Mouse (Mus musculus) yolk sac, embryonic 10.5 days (tissue): ENCODE results near the gene Llcfc1.
A peak's percentile ranks its signal among the peaks of the same experiment; 100 is the strongest.

ENCODE experiments used
- DNase-seq: peaks from one replicate; pipeline ENCODE4 v3.0.0-alpha.2; 2017; ENCODE audit warnings: low spot score

The Llcfc1 gene

GRCm38 (mm10) chr6:41684131-41684530 lies at the start of gene Llcfc1:
Llcfc1 (plus strand) TSS chr6:41684431.
- DNase-seq: no peak

DNA sequence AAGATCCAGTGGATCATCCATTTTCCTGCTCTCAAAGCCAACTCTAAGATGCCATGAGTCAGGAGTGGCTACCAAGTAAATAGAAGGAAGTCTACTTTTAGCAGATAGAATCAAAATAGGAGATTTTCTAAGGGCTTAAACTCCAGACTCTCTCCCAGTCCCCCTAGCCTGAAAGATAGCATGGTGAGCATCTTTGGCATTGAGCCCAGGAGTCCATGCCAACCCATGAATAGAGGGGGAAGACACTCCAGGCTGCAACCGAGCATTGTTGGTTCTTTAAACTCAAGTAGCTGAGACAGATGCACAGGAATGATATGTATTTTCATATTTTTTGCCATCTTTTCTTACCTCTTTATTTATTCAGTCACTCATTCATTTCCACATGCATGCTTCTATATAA lies 49.0 kb upstream of the Llcfc1 start:
- DNase-seq: no peak

DNA sequence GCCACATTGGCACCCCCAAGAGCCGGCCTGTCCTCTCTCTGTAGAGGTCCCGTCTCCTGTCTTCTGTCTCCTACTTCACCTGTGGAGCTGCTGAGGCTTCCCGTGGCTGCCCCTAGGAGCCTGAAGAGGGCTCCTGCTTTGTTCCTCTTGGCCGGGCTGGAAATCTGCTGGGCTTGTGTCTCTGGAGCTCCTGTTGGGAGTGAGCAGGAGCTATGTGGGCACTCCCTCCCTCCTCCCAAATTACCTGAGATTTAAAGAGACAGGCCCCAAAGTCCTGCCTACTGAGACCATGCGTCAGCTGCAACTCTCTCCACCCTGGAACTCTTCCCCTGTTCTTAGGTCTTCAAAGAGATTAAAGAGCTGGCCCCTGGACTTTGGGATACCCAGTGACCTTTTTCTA lies 48.1 kb upstream of the Llcfc1 start, which contains the start of gene Trpv6:
Gene Trpv6 (minus strand): TSS at position 228 of the 400 bp plus-strand sequence.
- DNase-seq: peak; percentile 24

DNA sequence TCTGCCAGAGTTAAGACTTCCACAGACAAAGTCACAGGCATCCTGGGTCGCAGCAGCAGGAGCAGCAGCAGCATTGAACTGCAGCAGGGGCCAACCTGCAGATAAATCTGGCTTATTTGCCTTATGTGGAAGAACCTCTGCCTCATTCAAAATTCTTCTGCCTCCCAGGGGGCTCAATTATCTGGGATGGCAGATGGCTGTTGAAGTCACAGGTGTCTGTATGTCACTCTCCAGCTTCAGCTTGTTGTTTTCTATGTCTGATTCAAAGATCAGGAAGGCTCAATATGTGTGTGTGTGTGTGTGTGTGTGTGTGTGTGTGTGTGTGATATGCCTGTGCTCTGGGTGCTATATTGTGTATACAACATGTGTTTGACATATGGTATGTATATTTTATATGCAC lies 46.8 kb upstream of the Llcfc1 start:
- no peak for DNase-seq

GRCm38 (mm10) chr6:41637927-41638506 lies 46.2 kb upstream of the Llcfc1 start:
- DNase-seq: peak; percentile 31

GRCm38 (mm10) chr6:41640449-41640848 lies 43.8 kb upstream of the Llcfc1 start:
- no peak for DNase-seq

- DNase-seq: no peak
Measured at GRCm38 (mm10) chr6:41641173-41641866, 42.9 kb upstream of the Llcfc1 start.

DNA sequence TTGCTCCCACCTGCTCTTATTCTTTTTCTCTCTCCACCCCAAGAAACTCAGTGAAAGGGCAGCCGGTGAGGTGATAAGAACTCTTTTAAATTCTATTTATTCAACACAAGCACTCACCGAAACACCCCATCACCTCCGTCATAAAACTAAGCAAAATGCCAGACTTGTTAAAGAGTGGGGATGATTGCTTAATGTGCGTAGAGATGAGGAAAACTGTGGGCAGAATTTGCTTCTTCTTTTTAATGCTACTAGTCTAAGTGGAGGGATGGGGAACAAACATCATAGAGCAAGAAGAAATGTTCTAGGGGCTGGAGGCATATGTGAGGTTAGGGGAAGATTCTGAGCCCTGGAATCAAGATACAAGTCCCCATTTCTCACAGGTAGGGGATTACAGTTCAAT lies 41.5 kb upstream of the Llcfc1 start:
- DNase-seq: no peak

GRCm38 (mm10) chr6:41643227-41643626 lies 41.0 kb upstream of the Llcfc1 start:
- no peak for DNase-seq

GRCm38 (mm10) chr6:41646220-41646619 lies 38.0 kb upstream of the Llcfc1 start:
- no peak for DNase-seq

GRCm38 (mm10) chr6:41646672-41647071 lies 37.6 kb upstream of the Llcfc1 start:
- no peak for DNase-seq

GRCm38 (mm10) chr6:41653173-41653572 lies 31.1 kb upstream of the Llcfc1 start:
- no peak for DNase-seq

GRCm38 (mm10) chr6:41654648-41655047 lies 29.6 kb upstream of the Llcfc1 start:
- no peak for DNase-seq

DNA sequence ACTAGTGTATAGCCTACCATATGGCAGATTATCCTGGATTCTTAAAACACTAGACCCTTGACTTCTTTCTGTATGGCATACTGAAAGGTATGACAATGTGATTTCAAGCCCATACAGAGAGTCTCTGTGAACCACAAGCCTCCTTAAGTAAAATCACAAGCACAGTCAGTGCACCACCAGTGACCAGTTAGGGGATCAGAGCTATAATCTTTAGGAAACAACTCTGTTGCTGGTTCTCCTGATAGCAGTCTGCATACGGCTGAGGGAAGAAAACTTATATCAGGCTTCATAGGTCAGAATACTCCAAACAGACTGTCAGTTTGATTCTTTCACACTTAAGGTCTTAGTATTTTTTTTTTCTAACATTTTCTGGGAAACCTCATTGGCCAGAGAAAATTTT lies 25.7 kb upstream of the Llcfc1 start:
- DNase-seq: no peak

GRCm38 (mm10) chr6:41662320-41662719 lies 21.9 kb upstream of the Llcfc1 start:
- DNase-seq: no peak

- DNase-seq: no peak
Measured at GRCm38 (mm10) chr6:41676530-41676929, 7.7 kb upstream of the Llcfc1 start.

- DNase-seq: no peak
Measured at GRCm38 (mm10) chr6:41680669-41681068, 3.6 kb upstream of the Llcfc1 start, which contains the start of gene Trpv5. Trpv5 (minus strand) TSS chr6:41680769.

DNA sequence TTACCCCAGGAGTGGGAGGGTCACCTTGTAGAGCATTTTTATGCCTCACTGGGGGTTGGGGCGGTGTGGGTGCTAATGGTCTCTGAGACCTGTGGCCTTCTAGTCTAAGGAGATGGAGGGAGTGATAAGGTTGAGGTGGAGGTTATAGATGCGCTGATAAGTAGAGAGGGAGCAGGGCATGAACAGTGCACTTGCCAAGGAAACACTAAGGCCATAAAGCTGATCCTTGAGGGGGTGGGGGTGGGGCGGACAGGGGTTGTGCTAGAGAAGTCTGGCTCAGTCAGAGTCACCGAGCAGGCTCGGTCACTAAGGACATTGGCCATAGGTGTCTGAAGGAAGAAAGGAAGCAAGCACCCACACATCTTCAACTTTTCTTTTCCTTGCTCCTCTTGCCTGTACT lies 2.6 kb upstream of the Llcfc1 start:
- no peak for DNase-seq

DNA sequence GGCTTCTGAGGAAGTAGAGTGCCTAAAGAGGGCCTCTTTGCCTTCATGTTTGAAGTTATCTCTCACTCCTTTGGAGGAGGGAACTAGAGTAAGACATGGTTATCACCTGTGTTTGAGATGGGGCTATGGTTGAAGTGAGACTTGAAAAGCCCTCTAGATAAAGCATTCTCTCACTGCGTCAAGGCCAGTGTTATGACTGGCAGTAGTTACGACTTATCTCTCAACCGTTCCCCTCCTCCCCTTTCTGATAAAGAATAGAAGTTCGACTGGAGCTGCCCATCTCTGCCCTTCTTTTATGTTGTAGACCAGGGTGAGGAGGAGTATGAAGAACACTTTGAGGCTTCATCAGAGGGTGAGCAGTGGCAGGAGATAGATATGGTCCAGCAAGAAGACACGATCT lies 680 bp downstream of the Llcfc1 start:
- no peak for DNase-seq

- no peak for DNase-seq
Measured at GRCm38 (mm10) chr6:41685596-41685995, 1.4 kb downstream of the Llcfc1 start.

DNA sequence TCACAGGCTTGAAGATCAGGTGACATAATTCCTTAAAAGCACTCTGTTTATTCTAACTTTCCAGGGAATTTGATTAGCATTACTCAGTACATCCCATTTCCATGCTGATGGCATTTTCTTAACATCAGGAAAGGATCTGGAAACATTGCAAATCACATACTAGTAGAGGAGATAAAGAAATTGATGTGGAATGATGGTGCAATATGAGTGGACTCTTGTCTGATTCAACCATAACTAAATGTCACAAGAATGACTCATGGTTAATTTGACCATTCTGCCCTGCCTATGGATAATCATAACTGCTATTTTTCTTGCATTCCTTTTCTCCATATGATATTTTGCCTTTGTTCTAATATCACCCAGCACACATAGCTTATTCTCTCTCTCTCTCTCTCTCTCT lies 8.0 kb downstream of the Llcfc1 start:
- no peak for DNase-seq

DNA sequence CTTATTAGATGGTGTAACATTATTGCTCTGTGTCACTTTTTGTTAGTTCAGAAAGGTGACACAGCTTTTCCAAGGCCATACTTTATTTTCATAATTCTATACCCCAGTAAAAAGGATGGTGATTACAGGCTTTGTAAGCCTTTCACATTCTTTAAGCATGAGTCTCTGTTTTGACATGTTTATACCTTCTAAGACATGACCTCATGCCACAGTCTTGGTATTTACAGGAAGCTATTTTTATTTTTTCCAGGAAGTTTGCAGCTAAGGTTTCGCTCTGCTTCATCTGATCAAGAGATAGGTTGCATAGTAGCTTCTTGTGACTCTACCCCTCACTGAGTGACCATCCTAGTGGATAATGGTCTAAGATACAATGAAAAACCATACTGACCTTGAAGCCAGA lies 10.2 kb downstream of the Llcfc1 start:
- no peak for DNase-seq

DNA sequence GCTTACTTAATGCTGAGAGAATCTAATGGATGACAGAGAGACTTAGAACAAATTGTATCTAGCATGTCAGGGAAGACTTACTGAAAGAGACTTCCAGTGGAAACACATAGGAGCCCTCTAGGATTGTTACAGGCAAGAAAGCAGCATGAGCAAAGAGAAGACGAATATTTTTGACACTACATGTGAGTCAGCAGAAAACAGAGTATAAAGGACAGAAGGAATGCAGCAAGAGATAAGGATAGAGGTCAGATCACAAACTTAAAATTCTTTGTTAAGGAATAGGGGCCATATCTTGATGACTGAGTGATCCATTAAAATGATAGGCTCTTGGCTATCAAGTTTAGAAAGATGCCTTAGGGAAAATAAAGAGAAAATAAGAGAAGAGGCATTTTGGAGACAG lies 17.0 kb downstream of the Llcfc1 start:
- no peak for DNase-seq

DNA sequence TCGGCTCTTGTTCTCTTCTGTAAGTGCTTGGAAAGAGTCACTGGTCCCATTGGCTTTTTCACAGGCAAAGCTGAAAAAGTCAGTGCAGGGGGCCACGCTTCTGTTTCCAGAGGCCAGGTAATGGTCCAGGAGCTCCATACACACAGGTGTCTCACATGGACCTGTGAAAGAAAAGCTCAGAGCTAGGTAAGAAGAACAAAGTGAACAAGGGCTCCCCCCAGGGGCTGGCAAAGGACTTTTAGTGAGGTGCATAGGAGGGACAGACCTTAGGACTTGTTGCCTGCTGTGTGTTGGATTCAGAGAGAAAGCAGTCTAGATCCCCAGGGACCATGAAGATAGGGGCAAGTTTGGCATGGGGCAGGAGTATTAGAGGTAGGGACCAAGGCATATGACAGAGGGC lies 18.7 kb downstream of the Llcfc1 start:
- peak; percentile 32 for DNase-seq
